Mouse (Mus musculus) heart, adult 8-10 months (tissue): ENCODE data around the gene Pphln1. TPM values are rescaled to one million over a fixed set of nuclear protein-coding genes. Genes with fewer than 3 reads are reported as not detected.

Experiments used
- DNase-seq: peaks from one replicate; pipeline ENCODE4 v3.0.0; 2022; ENCODE audit warnings: low spot score
- total RNA-seq, 4 experiments: library from RNA; stranded (reverse); gene quantifications; 2 replicates each; pipeline ENCODE4 v1.2.4; 2022

Gene Pphln1
- total RNA-seq, 4 experiments from 2014 or later, result 17.9 to 21.3 (median 20.2) TPM

DNA sequence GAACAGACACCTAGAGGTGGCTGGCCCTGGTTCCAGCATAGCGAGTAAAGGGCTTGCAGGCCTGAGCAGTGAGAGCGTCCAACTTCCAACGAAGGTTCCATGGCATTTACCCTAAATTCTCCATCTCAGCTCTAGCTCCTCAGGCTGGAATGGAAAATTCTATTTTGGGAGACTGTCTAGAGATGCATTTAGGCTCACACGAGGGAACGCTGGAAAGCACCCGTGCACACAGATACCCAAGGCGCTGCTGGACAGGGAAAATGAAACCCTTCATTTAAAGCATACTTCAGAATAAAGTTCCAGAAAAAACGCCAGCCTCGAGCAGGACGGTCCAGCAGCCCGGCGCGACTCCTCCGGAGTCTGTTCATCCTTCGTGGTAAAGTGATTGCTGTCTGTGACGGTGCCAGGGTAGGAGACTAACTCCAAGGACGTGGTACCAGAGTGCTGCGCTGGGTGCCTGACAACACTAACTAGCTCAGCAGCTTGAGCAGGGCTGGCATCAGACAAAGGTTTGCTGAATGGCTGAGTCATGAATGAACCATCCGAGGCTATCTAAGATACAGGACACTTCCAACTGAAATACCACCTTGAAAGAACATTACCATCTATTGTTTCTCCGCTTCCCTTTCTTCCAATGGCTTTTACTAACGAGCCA is 140.5 kb downstream of the Pphln1 start:
- DNase-seq, result no peak

- no peak for DNase-seq
Observed at GRCm38 (mm10) chr15:93539415-93539814, 141.3 kb downstream of the Pphln1 start.

Other genes starting within 250 kb of the Pphln1 start
- gene Gxylt1, start 123.2 kb upstream of the Pphln1 start, total RNA-seq, result 10 to 100 TPM in 3 of 4 experiments, 1 to 10 TPM in 1; 9.5 to 12.4 (median 11.0) TPM
- 10 to 100 TPM; 20.8 to 22.3 (median 21.7) TPM for gene Yaf2, start 61.4 kb upstream of the Pphln1 start, total RNA-seq
- 100 to 1,000 TPM in 1 of 4 experiments, 10 to 100 TPM in 3; 88.0 to 111 (median 95.7) TPM for gene Zcrb1, start within 50 bp of the Pphln1 start, total RNA-seq
- 10 to 100 TPM; 10.8 to 18.3 (median 15.4) TPM for gene Prickle1, start 197.5 kb downstream of the Pphln1 start, total RNA-seq